In genomic region chr14:74948014-74948396, GRCm38 (mm10) we compare ENCODE assay signal across 8 mouse cellular contexts. TPM values are rescaled to one million over a fixed set of nuclear protein-coding genes. Genes with fewer than 3 reads are reported as not detected.
DNase-seq lines count a peak whose midpoint lies in the region; ATAC-seq and TF ChIP-seq lines count a peak whose summit lies in the region.

No protein-coding gene starts in this region.

- H3K4me2 ChIP-seq in heart, embryonic 12.5 days = peak overlapping the region; percentile 93
- peak overlapping the region; percentile 84 for H3K4me2 ChIP-seq in forebrain, embryonic 13.5 days
- H3K4me2 ChIP-seq in liver, embryonic 16.5 days (ENCODE audit: low read depth, low read length) = peak overlapping the region; percentile 89

- WGBS in heart, embryonic 12.5 days = 24% methylated on average over 13 of the region's 13 CpGs
- WGBS in forebrain, embryonic 13.5 days = 31% methylated on average over 13 of the region's 13 CpGs
- 13% methylated on average over 13 of the region's 13 CpGs for WGBS in liver, embryonic 16.5 days (ENCODE audit: insufficient replicate concordance)

- peak overlapping the region; percentile 90; the same call in 1 of the 2 replicates for H3K27ac ChIP-seq in heart, embryonic 12.5 days (ENCODE audit: poor library complexity, severe bottlenecking)
- H3K27ac ChIP-seq in forebrain, embryonic 13.5 days = peak overlapping the region; percentile 82; the same call in 1 of the 2 replicates
- H3K27ac ChIP-seq in liver, embryonic 16.5 days (ENCODE audit: low read length) = peak overlapping the region; percentile 83

- peaks cover 35% of the 10 kb centered on the region for H3K79me2 ChIP-seq in C2C12 (ENCODE audit: control insufficient read depth, insufficient read depth)

- TF ChIP-seq CTCF in C2C12 (IDR thresholded peaks at IDR 0.05; ENCODE audit: control insufficient read depth, insufficient read depth, insufficient read length) = no peak

- ATAC-seq in heart, embryonic 12.5 days (ENCODE audit: insufficient number of reproducible peaks, low FRiP score) = no peak
- ATAC-seq in forebrain, embryonic 13.5 days = no peak
- ATAC-seq in liver, embryonic 16.5 days (ENCODE audit: low read depth) = no peak
- no peak for ATAC-seq in CD4-positive, CD25-positive, alpha-beta regulatory T cell, adult 4 months

- H3K9me3 ChIP-seq in heart, embryonic 12.5 days (replicated peaks) = no peaks in the 10 kb centered on the region
- H3K9me3 ChIP-seq in forebrain, embryonic 13.5 days (replicated peaks) = no peaks in the 10 kb centered on the region
- H3K9me3 ChIP-seq in liver, embryonic 16.5 days (replicated peaks; ENCODE audit: control insufficient read depth, low read length) = no peaks in the 10 kb centered on the region

- peak overlapping the region; percentile 91 for H3K4me3 ChIP-seq in heart, embryonic 12.5 days
- peak overlapping the region; percentile 72 for H3K4me3 ChIP-seq in C2C12 (ENCODE audit: insufficient read depth, poor library complexity, severe bottlenecking)
- H3K4me3 ChIP-seq in forebrain, embryonic 13.5 days = peak overlapping the region; percentile 86
- H3K4me3 ChIP-seq in liver, embryonic 16.5 days (ENCODE audit: low read depth, low read length) = peak overlapping the region; percentile 87

- peaks cover 28% of the 10 kb centered on the region for H3K4me1 ChIP-seq in heart, embryonic 12.5 days (replicated peaks)
- H3K4me1 ChIP-seq in forebrain, embryonic 13.5 days = peaks cover 26% of the 10 kb centered on the region
- H3K4me1 ChIP-seq in liver, embryonic 16.5 days (ENCODE audit: control insufficient read depth, low read depth, low read length) = peaks cover 26% of the 10 kb centered on the region

- DNase-seq in heart, postnatal 4 days = no peak
- no peak for DNase-seq in layer of hippocampus, adult 9-11 months
- DNase-seq in urinary bladder, postnatal 4 days (ENCODE audit: low spot score in 2 of 2) = no peak

- H3ac ChIP-seq in C2C12 (ENCODE audit: control insufficient read depth, insufficient read length, low read depth) = no peak overlapping the region

- no peaks in the 10 kb centered on the region for H3K36me3 ChIP-seq in heart, embryonic 12.5 days
- no peaks in the 10 kb centered on the region for H3K36me3 ChIP-seq in C2C12 (ENCODE audit: control insufficient read depth, insufficient read depth)
- H3K36me3 ChIP-seq in forebrain, embryonic 13.5 days (ENCODE audit: poor library complexity, severe bottlenecking) = no peaks in the 10 kb centered on the region
- H3K36me3 ChIP-seq in liver, embryonic 16.5 days (ENCODE audit: control insufficient read depth, insufficient read depth) = no peaks in the 10 kb centered on the region

- peak overlapping the region; percentile 93; the same call in 1 of the 2 replicates for H3K9ac ChIP-seq in heart, embryonic 12.5 days
- H3K9ac ChIP-seq in forebrain, embryonic 13.5 days = peak overlapping the region; percentile 89
- peak overlapping the region; percentile 85 for H3K9ac ChIP-seq in liver, embryonic 16.5 days (ENCODE audit: low read depth, low read length)

- no peaks in the 10 kb centered on the region for H3K27me3 ChIP-seq in heart, embryonic 12.5 days (replicated peaks)
- H3K27me3 ChIP-seq in C2C12 (ENCODE audit: control insufficient read depth, insufficient read depth, insufficient read length) = no peaks in the 10 kb centered on the region
- no peaks in the 10 kb centered on the region for H3K27me3 ChIP-seq in forebrain, embryonic 13.5 days
- H3K27me3 ChIP-seq in liver, embryonic 16.5 days (ENCODE audit: control insufficient read depth, insufficient read depth, low read depth, low read length) = no peaks in the 10 kb centered on the region

- peaks cover 4% of the 10 kb centered on the region for H3K79me3 ChIP-seq in C2C12 (ENCODE audit: low read depth)

TF ChIP-seq in C2C12, 6 proteins besides CTCF, POLR2A, EP300 and RAD21:
- TF ChIP-seq CEBPB (IDR thresholded peaks at IDR 0.05; ENCODE audit: low read depth) (no peak), MYOD1 (IDR thresholded peaks at IDR 0.05; ENCODE audit: control insufficient read depth, insufficient read length, low read depth) (no peak), MYOG (IDR thresholded peaks at IDR 0.05; ENCODE audit: control insufficient read depth, extremely low read depth, insufficient read length) (no peak), USF1 (IDR thresholded peaks at IDR 0.05; ENCODE audit: low read depth) (no peak), FOSL1 (IDR thresholded peaks at IDR 0.05; ENCODE audit: insufficient read depth, low read length, poor library complexity, severe bottlenecking) (no peak), MAX (IDR thresholded peaks at IDR 0.05) (no peak)

RNA-seq across cellular contexts. Expression of gene Lrch1, which starts 0.3 kb away (rescaled TPM):
- polyA plus RNA-seq in heart, embryonic 12.5 days (2016; fragmentation: Nextera tagmentation; extraction: Ambion mirVana) = 16.2 and 16.6 TPM in 2 replicates
- 10 to 100 TPM; 18.7 to 26.3 TPM for total RNA-seq in heart, postnatal 4 days (2021)
- 5.0 TPM for polyA plus RNA-seq in C2C12 (2012; fragmentation: generic; extraction: Trizol)
- 7.9 and 8.3 TPM in 2 replicates for polyA plus RNA-seq in forebrain, embryonic 13.5 days (2015; fragmentation: Nextera tagmentation; extraction: Ambion mirVana)
- 4.1 and 4.5 TPM in 2 replicates for polyA plus RNA-seq in liver, embryonic 16.5 days (2015; fragmentation: Nextera tagmentation; extraction: Ambion mirVana)
- 10 to 100 TPM; 30.1 to 30.3 TPM for polyA plus RNA-seq in CD4-positive, CD25-positive, alpha-beta regulatory T cell, adult 4 months (2017; shearing (Covaris generic))
